Mouse (Mus musculus): Measurements from ENCODE around the gene Wrap53. TPM values are rescaled to one million over a fixed set of nuclear protein-coding genes. Genes with fewer than 3 reads are reported as not detected.

Wrap53 gene
- polyA plus RNA-seq, 1 experiment from 2014 or later = 21.6 TPM

DNA sequence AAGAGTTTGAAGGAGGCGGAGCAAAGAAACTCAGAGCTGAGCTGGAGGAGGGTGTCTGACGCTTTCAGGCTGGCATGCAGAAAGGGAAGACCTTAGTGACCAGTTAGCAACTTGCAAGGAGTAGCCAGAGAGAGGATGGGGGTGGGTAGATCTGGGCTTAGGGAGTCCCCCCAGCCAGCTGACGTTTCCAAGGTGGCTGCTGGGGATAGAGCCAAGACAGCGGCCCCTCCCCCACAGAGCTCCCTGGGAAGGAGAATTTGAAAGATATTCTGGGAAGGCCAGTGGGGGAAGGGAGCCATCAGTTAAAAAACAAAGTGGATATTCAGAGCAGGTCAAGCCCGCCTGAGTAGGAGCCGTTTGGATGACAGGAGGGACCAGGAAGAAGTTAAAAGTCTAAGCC is 20.0 kb upstream of the Wrap53 start:
- Histone ChIP-seq H3K27me3 (replicated peaks) (peaks cover 7% of the 10 kb centered on the region; the same call in 1 of the 2 replicates), H3K4me2 (peak overlapping the region; percentile 40), H3K27ac (peak overlapping the region; percentile 61), H3K9ac (no peak overlapping the region), H3K4me3 (replicated peaks) (no peak overlapping the region), H3K9me3 (no peaks in the 10 kb centered on the region), H3K4me1 (peaks cover 37% of the 10 kb centered on the region), H3K36me3 (no peaks in the 10 kb centered on the region)
- WGBS = 13% methylated on average over 6 of the region's 6 CpGs
- 0 out of 2 replicates have a peak, but pooled peaks have one; percentile 25 for ATAC-seq (ENCODE audit: insufficient read depth, low FRiP score, low read depth)

DNA sequence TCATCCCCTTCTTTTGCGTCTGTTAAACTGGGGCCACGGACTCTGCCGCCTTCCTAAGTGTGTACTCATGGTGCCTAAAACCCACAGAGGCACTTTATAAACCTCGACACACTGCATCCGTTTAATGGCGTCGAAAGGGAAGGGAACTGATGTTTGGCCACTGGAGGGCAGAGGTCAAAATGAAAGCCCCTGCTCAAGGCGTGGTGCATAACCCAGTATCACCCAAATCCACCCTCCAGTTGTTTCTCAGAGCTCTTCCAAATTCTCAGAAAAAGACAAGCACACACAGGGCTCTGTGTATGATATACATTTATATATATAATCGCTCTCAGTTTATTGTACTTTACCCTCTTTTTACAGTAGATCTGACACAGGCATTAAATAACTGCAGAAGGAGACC is 19.4 kb upstream of the Wrap53 start:
- Histone ChIP-seq H3K4me1 (peaks cover 31% of the 10 kb centered on the region), H3K36me3 (no peaks in the 10 kb centered on the region), H3K4me3 (replicated peaks) (no peak overlapping the region), H3K27me3 (replicated peaks) (peaks cover 5% of the 10 kb centered on the region; the same call in 1 of the 2 replicates), H3K9me3 (no peaks in the 10 kb centered on the region), H3K4me2 (peak overlapping the region; percentile 40; the same call in 1 of the 2 replicates), H3K27ac (peak overlapping the region; percentile 61), H3K9ac (no peak overlapping the region)
- ATAC-seq (ENCODE audit: insufficient read depth, low FRiP score, low read depth) = no peak
- WGBS = 13% methylated on average over 9 of the region's 9 CpGs

DNA sequence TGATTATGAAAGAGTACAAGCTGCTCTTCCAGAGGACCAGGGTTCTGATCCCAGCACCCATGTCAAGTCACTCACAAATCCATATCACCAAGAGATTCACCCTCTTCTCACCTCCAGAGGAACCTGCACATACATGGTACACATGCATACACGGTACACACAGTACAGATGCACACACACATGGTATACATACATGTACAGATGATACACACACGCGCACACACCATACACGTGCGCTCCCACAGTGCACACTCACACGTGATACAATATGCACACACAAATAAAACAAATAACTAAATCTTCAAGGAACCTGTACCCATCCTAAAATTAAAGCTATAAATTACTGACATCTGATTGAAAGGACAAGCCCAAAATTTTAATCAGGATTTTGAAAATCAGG is 14.8 kb upstream of the Wrap53 start:
- no peak overlapping the region for H3K27ac ChIP-seq
- ATAC-seq (ENCODE audit: insufficient read depth, low FRiP score, low read depth) = no peak
- no peak overlapping the region for H3K9ac ChIP-seq
- no peaks in the 10 kb centered on the region for H3K27me3 ChIP-seq (replicated peaks)
- no peak overlapping the region for H3K4me3 ChIP-seq (replicated peaks)
- WGBS = 91% methylated on average over 6 of the region's 6 CpGs
- H3K4me2 ChIP-seq = no peak overlapping the region
- peaks cover 7% of the 10 kb centered on the region for H3K4me1 ChIP-seq
- H3K36me3 ChIP-seq = peaks cover 25% of the 10 kb centered on the region
- no peaks in the 10 kb centered on the region for H3K9me3 ChIP-seq

DNA sequence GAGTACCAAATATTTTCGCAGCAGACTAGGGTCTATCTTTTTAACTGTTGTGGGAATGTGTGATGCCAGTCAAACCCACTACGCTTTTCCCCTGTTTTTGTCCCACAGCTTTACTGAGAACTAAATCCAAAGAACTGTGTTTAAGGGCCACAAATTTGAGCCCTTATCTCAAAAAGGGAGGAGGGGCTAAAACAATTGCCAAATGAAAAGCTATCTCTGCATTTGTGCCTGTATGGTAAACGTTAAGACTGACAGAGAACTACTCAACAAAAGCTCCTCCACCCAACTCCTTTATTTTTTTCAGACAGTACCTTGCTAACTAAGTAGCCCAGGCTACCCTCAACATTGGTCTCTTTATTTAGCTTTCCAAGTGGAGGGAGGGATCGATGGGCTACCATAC is 12.7 kb upstream of the Wrap53 start:
- Histone ChIP-seq H3K27me3 (replicated peaks) (no peaks in the 10 kb centered on the region), H3K4me2 (no peak overlapping the region), H3K9ac (no peak overlapping the region), H3K4me3 (replicated peaks) (no peak overlapping the region), H3K9me3 (no peaks in the 10 kb centered on the region), H3K36me3 (peaks cover 42% of the 10 kb centered on the region), H3K4me1 (no peaks in the 10 kb centered on the region), H3K27ac (no peak overlapping the region)
- ATAC-seq (ENCODE audit: insufficient read depth, low FRiP score, low read depth) = no peak
- 85% methylated on average over 4 of the region's 4 CpGs for WGBS

DNA sequence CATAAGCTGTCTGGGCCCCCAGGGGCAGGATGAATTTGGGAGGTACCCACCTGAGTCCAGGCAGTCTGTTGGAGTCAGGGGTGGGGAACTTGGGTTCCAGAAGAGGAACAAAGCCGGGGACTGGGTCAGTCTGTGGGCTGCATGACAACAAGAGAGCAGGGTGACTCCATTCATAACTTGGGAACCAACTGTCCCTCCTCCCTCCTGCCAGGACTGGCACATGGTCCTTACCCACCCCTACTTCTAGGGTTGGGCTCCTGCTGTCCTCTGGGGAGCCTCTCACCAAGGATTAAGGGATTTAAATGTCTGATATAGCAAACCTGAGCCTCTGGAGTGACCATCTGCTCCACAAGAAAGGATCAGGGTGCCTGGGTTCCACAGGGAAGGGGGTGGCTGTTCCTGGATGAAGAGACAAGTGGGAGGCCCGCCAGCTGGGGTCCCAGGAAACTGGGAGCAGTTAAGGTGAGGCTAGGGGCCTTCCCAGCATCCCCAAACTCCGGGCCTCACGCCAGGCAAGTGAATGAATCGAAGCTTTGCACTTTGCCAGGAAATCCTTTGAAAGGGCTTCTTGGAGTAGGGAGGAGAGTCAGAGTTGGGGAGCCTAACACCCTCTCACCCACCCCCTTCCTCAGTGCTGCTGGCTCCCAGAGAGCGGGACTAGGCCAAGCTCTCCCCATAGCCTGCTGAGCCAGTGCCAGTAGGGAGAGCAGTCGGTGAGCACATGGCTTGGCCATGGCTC is 12.0 kb upstream of the Wrap53 start:
- no peaks in the 10 kb centered on the region for H3K4me1 ChIP-seq
- H3K9me3 ChIP-seq = no peaks in the 10 kb centered on the region
- no peaks in the 10 kb centered on the region for H3K27me3 ChIP-seq (replicated peaks)
- 75% methylated on average over 7 of the region's 7 CpGs for WGBS
- H3K36me3 ChIP-seq = peaks cover 44% of the 10 kb centered on the region
- H3K4me2 ChIP-seq = no peak overlapping the region
- no peak overlapping the region for H3K27ac ChIP-seq
- no peak overlapping the region for H3K9ac ChIP-seq
- no peak overlapping the region for H3K4me3 ChIP-seq (replicated peaks)
- ATAC-seq (ENCODE audit: insufficient read depth, low FRiP score, low read depth) = no peak

DNA sequence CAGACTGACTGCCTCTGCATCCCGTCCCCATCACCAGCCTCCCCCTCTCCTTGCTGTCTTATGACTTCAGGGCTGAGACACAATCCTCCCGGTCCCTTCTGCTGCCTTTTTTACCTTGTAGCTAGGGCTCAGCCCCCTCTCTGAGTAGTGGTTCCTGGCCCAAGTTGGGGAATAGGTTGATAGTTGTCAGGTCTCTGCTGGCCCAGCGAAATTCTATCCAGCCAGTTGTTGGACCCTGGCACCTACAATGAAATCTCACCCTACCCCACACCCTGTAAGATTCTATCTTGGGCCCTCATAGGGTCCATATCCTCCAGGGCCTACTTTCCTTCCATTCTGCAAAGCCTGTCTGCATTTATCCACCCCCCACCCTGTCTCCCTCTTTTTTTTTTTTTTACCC is 11.4 kb upstream of the Wrap53 start:
- peaks cover 44% of the 10 kb centered on the region for H3K36me3 ChIP-seq
- H3K9ac ChIP-seq = no peak overlapping the region
- no peaks in the 10 kb centered on the region for H3K27me3 ChIP-seq (replicated peaks)
- H3K4me2 ChIP-seq = no peak overlapping the region
- 77% methylated on average over 3 of the region's 3 CpGs for WGBS
- H3K4me3 ChIP-seq (replicated peaks) = no peak overlapping the region
- H3K9me3 ChIP-seq = no peaks in the 10 kb centered on the region
- no peak for ATAC-seq (ENCODE audit: insufficient read depth, low FRiP score, low read depth)
- no peaks in the 10 kb centered on the region for H3K4me1 ChIP-seq
- H3K27ac ChIP-seq = no peak overlapping the region

DNA sequence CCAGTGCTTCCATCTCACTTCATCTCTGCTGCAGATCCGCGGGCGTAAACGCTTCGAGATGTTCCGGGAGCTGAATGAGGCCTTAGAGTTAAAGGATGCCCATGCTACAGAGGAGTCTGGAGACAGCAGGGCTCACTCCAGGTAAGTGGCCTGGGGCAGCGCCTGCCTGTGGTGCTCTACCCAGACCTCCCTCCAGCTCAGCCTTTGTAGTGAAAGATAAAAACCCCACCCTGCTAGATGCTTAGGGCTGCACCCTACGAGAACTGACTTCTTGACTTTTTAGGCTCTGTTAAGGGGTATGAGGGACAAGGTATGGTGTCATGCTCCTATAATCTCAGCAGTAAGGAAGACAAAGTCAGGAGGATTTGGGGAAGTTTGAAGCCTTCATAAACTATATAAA is 10.6 kb upstream of the Wrap53 start:
- H3K9me3 ChIP-seq = no peaks in the 10 kb centered on the region
- no peak overlapping the region for H3K9ac ChIP-seq
- no peaks in the 10 kb centered on the region for H3K4me1 ChIP-seq
- no peak overlapping the region for H3K27ac ChIP-seq
- H3K27me3 ChIP-seq (replicated peaks) = no peaks in the 10 kb centered on the region
- H3K36me3 ChIP-seq = peaks cover 44% of the 10 kb centered on the region
- no peak for ATAC-seq (ENCODE audit: insufficient read depth, low FRiP score, low read depth)
- no peak overlapping the region for H3K4me2 ChIP-seq
- WGBS = 91% methylated on average over 8 of the region's 8 CpGs
- H3K4me3 ChIP-seq (replicated peaks) = no peak overlapping the region

DNA sequence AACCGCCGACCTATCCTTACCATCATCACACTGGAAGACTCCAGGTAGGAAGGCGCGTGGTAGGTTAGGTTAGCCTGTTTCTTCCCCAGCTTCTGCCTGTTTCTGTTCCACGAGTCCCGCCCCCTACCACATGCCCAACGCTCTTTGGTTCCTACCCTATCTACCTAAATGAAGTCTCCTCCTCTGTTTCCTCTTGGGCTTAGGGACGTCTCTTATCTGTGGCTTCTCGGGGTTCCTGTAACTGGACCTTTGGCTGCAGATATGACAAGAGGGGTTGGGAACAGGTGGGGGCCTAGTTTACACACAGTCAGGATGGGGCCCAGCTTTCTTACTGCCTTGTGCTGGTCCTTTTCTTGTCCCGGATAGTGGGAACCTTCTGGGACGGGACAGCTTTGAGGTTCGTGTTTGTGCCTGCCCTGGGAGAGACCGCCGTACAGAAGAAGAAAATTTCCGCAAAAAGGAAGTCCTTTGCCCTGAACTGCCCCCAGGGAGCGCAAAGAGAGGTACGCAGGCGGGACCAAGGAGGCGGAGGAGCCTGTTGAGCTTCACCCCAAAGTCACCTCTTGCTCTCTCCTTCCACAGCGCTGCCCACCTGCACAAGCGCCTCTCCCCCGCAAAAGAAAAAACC is 9.3 kb upstream of the Wrap53 start:
- Histone ChIP-seq H3K36me3 (peaks cover 44% of the 10 kb centered on the region), H3K27me3 (replicated peaks) (no peaks in the 10 kb centered on the region), H3K4me3 (replicated peaks) (no peak overlapping the region), H3K4me1 (peaks cover 3% of the 10 kb centered on the region; the same call in 1 of the 2 replicates), H3K9me3 (no peaks in the 10 kb centered on the region), H3K27ac (no peak overlapping the region), H3K9ac (no peak overlapping the region), H3K4me2 (no peak overlapping the region)
- WGBS = 91% methylated on average over 22 of the region's 22 CpGs
- peak; percentile 38; the same call in 1 of the 2 replicates for ATAC-seq (ENCODE audit: insufficient read depth, low FRiP score, low read depth)

DNA sequence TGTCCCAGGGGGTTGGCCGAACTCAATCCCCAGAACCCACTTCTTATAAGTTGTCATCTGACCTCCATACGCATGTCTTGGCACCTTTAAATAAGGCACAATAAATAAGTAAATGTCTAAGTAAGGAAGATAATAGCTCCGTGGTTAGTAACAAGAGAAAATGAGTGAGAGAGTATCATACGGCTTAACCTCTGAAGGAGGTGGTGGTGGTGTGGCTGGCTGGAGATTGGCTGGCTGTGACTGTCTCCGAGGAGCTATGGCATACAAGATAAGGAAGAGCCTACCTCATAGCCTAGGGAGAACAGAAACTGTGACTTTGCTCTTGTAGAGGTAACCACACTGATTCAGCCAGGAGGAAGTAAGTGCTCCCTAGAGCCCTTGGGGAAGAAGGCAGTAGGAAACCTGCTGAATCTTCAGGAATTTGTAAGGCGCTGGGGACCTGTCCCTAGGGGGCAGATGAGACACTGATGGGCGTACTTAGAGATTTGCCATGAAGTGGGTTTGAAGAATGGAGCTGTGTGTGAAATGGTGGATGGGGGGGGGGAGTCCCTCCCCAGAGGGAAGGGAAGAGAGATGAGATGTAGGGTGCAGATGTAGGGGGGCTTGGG is 5.8 kb upstream of the Wrap53 start:
- Histone ChIP-seq H3K27ac (no peak overlapping the region), H3K4me3 (replicated peaks) (no peak overlapping the region), H3K4me1 (peaks cover 13% of the 10 kb centered on the region), H3K36me3 (peaks cover 29% of the 10 kb centered on the region), H3K27me3 (replicated peaks) (no peaks in the 10 kb centered on the region), H3K9me3 (no peaks in the 10 kb centered on the region), H3K4me2 (no peak overlapping the region), H3K9ac (no peak overlapping the region)
- 68% methylated on average over 7 of the region's 7 CpGs for WGBS
- ATAC-seq (ENCODE audit: insufficient read depth, low FRiP score, low read depth) = peak; percentile 59; the same call in 1 of the 2 replicates

DNA sequence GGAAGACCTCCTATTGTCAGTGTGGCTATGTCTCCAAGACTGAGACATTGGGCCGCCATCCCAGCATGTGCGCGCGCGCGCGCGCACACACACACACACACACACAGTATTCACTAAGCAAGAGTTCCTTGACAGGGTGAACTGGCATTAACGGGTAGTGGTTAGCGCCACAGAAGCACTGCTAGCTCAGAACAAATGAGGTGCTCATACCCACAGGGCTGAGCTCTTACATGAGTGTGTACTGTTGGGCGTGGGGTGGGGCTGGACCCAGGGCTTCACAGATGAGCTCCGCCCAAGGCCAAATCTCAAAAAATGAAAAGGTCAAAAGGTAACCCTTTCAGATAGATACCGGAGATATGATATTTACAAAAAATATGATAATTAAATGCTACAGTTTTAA is 4.9 kb upstream of the Wrap53 start:
- no peak overlapping the region for H3K9ac ChIP-seq
- no peak overlapping the region for H3K4me3 ChIP-seq (replicated peaks)
- H3K4me1 ChIP-seq = peaks cover 13% of the 10 kb centered on the region
- ATAC-seq (ENCODE audit: insufficient read depth, low FRiP score, low read depth) = no peak
- WGBS = 92% methylated on average over 13 of the region's 13 CpGs
- peaks cover 20% of the 10 kb centered on the region for H3K36me3 ChIP-seq
- H3K27me3 ChIP-seq (replicated peaks) = no peaks in the 10 kb centered on the region
- no peak overlapping the region for H3K4me2 ChIP-seq
- no peak overlapping the region for H3K27ac ChIP-seq
- H3K9me3 ChIP-seq = no peaks in the 10 kb centered on the region

DNA sequence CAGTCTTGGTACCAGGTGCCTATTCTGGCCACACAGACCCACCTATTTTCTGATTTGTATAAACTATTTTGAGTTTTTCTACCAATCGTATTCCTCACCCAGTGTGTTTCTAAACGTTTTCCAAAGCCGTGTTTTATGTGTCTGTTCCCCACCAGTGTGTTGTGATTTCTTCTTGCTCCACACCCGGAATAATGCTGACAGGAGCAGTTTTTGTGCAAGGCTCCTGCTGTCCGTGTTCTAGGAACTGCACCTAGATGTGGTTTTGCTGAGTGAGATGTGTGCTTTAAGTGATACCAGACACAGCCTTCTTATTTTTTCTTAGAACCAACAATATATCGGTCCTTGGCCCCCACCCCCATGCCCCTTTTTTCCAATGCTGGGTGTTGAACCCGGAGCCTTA is 4.0 kb upstream of the Wrap53 start:
- Histone ChIP-seq H3K9me3 (no peaks in the 10 kb centered on the region), H3K4me1 (peaks cover 13% of the 10 kb centered on the region), H3K27me3 (replicated peaks) (no peaks in the 10 kb centered on the region), H3K9ac (no peak overlapping the region), H3K4me2 (no peak overlapping the region), H3K36me3 (peaks cover 13% of the 10 kb centered on the region), H3K27ac (no peak overlapping the region), H3K4me3 (replicated peaks) (no peak overlapping the region)
- ATAC-seq (ENCODE audit: insufficient read depth, low FRiP score, low read depth) = no peak
- WGBS = 84% methylated on average over 7 of the region's 7 CpGs

DNA sequence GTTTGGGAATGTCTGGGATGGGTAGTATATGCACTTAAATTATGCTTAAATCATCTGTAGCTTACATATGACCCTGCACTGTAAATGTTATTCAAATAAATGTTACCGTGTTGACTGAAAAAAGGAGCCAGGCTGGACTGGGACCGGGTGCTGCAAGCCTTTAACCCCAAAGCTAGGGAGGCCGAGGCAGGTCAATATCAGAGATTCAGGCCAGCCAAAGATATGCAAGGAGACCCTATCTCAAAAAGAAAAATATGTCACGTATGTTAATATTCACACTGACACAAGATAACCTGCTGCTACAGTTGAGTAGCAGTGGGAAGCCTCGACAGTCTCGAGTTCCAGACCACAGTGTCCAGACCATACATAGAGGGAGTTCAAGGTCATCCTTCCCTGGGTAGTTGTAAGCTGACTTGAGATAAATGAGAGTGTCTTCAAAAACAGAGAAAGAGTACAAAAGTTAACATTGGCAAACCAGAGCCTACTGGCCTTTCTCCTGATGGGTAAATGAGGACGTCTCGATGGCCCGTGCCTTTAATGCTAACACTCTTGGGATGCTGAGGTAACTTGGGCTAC is 2.3 kb upstream of the Wrap53 start:
- no peak for ATAC-seq (ENCODE audit: insufficient read depth, low FRiP score, low read depth)
- no peaks in the 10 kb centered on the region for H3K36me3 ChIP-seq
- H3K4me1 ChIP-seq = peaks cover 28% of the 10 kb centered on the region
- H3K9ac ChIP-seq = peak overlapping the region; percentile 38; the same call in 1 of the 2 replicates
- H3K4me2 ChIP-seq = peak overlapping the region; percentile 60
- peak overlapping the region; percentile 80 for H3K4me3 ChIP-seq (replicated peaks)
- H3K27ac ChIP-seq = no peak overlapping the region
- 61% methylated on average over 9 of the region's 9 CpGs for WGBS
- H3K27me3 ChIP-seq (replicated peaks) = no peaks in the 10 kb centered on the region
- H3K9me3 ChIP-seq = no peaks in the 10 kb centered on the region
